Mouse (Mus musculus) bone marrow macrophage, adult 2 months (primary cell): ENCODE results near the gene Gm10065.

ENCODE experiments used
- CTCF ChIP-seq: IDR thresholded peaks from 2 replicates; pipeline ENCODE4 v1.5.1; 2012; ENCODE audit warnings: low read depth, mild to moderate bottlenecking, low read length, moderate library complexity
- POLR2A ChIP-seq: IDR thresholded peaks from 2 replicates; pipeline ENCODE4 v1.6.1; 2012; ENCODE audit warnings: mild to moderate bottlenecking, low read depth, low read length, borderline replicate concordance

- TF ChIP-seq CTCF (no peak), POLR2A (no peak)
Measured at GRCm38 (mm10) chr13:21456347-21456746, 22.9 kb downstream of the Gm10065 start.
